Mouse (Mus musculus): Measurements from ENCODE around the gene Fahd1. TPM values are rescaled to one million over a fixed set of nuclear protein-coding genes. Genes with fewer than 3 reads are reported as not detected.

Gene Fahd1
- polyA plus RNA-seq, 1 experiment = 103 TPM

DNA sequence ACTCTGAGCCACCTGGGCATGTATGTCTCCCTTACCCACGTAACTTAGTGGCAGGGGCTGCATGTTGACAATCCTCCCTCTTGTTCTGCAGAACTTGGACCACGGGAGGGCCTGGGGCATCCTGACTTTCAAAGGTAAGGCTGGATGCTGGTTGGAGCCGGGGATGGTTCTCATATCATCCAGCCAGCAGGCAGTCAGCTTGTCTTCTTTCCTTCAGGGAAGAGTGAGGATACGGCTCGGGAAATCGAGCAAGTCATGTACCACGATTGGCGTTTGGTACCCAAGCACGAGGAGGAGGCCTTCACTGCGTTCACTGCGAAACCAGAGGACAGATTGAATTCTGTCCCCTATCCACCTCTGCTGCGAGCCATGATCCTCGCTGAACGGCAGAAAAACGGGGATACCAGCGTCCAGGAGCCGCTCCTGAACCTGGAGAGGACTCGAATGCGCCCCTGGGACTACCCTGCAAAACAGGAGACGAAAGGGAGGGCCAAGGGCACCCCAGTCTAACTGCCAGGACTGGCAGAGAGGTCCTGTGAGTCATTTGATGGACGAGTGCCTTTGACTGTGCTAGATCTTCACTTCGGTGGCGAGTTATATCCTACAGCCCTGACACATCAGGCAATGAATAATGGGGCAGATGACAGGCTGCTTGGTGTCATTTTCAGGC lies 45.5 kb upstream of the Fahd1 start:
- H3K36me3 ChIP-seq (ENCODE audit: control insufficient read depth, insufficient read depth, low read length) = no peaks in the 10 kb centered on the region; the same call in none of the 2 replicates

DNA sequence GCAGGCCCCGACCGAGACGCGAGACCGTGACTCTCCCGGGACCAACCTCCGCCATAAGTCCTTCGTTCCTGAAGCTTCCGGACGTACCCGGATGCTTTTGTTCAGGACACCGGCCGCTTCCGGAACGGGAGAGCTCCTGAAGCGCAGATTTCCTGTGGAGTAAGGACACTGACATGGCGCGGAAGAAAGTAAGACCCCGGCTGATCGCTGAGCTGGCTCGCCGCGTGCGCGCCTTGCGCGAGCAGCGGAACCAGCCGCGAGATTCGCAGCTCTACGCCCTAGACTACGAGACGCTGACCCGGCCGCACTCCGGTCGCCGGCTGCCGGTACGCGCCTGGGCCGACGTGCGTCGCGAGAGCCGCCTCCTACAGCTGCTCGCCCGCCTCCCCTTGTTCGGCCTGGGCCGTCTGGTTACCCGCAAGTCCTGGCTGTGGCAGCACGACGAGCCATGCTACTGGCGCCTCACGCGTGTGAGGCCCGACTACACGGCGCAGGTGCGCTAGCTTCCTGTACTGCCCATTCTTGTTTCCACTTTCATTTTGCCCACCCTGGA lies 44.9 kb upstream of the Fahd1 start, which contains the start of the genes Eme2 and Mrps34:
Gene Eme2 (minus strand): TSS at position 93 of the 553 bp plus-strand sequence.
Gene Mrps34 (plus strand): TSS at position 122 of the 553 bp plus-strand sequence.
- H3K27me3 ChIP-seq (replicated peaks; ENCODE audit: control insufficient read depth, insufficient read depth, low read length) = no peaks in the 10 kb centered on the region
- H3K27ac ChIP-seq (ENCODE audit: insufficient read depth, low read depth, low read length) = peak within 1 kb of the TSS; percentile 79
- peaks cover 9% of the 10 kb centered on the region; the same call in 1 of the 2 replicates for H3K4me1 ChIP-seq (ENCODE audit: control insufficient read depth, insufficient read depth, low read length)
- peak within 1 kb of the TSS; percentile 87 for H3K4me3 ChIP-seq (ENCODE audit: insufficient read depth, low read depth, low read length)
- WGBS = under 1% methylated on average over 62 of the region's 62 CpGs
- no peaks in the 10 kb centered on the region; the same call in none of the 2 replicates for H3K36me3 ChIP-seq (ENCODE audit: control insufficient read depth, insufficient read depth, low read length)
- TF ChIP-seq CTCF (conservative IDR thresholded peaks at IDR 0.05; ENCODE audit: insufficient read depth, insufficient read length, low read depth, low read length) (no peak), POLR2A (IDR thresholded peaks at IDR 0.05; ENCODE audit: low read depth, low read length) (peak; percentile 66)
- DNase-seq = peak; percentile 92

More for the DNA sequence above, 45.5 kb upstream of the Fahd1 start:
- H3K27me3 ChIP-seq (replicated peaks; ENCODE audit: control insufficient read depth, insufficient read depth, low read length) = no peaks in the 10 kb centered on the region
- H3K4me1 ChIP-seq (ENCODE audit: control insufficient read depth, insufficient read depth, low read length) = peaks cover 9% of the 10 kb centered on the region; the same call in 1 of the 2 replicates
- DNase-seq = no peak
- WGBS = 2% methylated on average over 23 of the region's 23 CpGs
- TF ChIP-seq CTCF (conservative IDR thresholded peaks at IDR 0.05; ENCODE audit: insufficient read depth, insufficient read length, low read depth, low read length) (no peak), POLR2A (IDR thresholded peaks at IDR 0.05; ENCODE audit: low read depth, low read length) (no peak)
- peak overlapping the region; percentile 87 for H3K4me3 ChIP-seq (ENCODE audit: insufficient read depth, low read depth, low read length)
- peak overlapping the region; percentile 79 for H3K27ac ChIP-seq (ENCODE audit: insufficient read depth, low read depth, low read length)

DNA sequence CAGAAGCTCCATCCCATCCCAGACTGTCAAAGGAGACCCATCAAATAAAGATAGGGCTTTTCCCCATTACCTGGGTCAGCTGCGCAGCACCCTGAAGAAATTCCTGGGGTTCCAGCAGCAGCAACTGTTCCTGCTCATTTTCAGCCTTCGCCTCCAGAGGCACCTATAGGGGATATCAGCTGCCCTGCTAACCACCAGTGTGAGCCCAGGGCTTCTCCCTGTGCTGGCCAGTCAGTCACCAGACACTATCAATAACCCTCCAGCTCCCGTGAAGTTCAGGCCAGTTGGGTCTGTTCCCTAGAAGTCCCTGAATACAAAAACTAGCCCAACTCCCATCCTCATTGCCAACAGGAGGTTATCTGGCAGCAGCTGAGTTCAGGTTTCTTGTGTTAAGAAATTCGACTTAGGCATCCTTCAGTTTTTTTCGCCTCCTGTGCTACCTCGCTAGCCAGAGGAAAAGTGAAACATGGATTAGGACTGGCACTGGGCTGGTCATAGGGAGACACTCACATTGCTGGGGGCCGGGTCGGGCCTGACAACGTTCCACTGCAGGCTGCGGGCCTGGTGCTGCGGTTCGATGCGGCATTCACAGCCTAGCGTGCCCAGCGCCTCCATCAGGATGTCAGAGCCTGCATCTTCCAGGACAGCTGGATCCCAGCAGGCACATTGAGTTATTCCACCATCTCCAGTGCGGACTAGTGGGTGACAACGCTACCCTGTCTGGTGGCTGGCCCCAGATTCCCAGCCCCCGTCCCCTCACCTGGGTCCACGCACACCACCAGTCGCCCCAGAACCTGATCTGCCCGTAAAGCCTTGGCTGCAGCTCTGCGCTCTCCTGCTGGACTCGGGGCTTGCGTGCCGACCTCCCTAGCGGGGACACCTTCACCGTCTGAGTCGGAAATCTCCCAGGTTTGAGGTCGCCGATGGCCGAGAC lies 44.2 kb upstream of the Fahd1 start:
- no peak for DNase-seq
- 8% methylated on average over 31 of the region's 31 CpGs for WGBS

DNA sequence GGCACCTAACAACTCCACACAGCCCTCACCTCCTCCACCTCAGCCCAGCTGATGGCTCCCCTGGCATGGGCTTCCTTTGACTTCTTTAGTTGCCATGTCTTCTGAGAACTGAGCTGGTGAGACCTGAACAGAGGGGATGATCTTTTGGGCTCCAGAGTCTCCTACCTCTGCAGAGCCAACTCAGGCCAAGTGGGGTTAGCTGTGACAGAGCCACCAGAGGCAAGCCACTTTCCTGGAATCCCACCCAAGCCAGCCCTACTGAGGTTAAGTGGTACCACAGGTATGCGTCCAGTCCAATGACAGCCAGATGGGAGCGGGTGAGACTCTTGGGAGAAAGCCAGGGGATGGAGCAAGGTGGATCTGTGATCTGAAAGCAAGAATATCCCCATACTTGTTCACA lies 43.1 kb upstream of the Fahd1 start:
- no peaks in the 10 kb centered on the region; the same call in none of the 2 replicates for H3K36me3 ChIP-seq (ENCODE audit: control insufficient read depth, insufficient read depth, low read length)
- WGBS = 90% methylated on average over 2 of the region's 2 CpGs
- H3K27me3 ChIP-seq (replicated peaks; ENCODE audit: control insufficient read depth, insufficient read depth, low read length) = no peaks in the 10 kb centered on the region
- peaks cover 12% of the 10 kb centered on the region; the same call in 1 of the 2 replicates for H3K4me1 ChIP-seq (ENCODE audit: control insufficient read depth, insufficient read depth, low read length)
- no peak overlapping the region for H3K27ac ChIP-seq (ENCODE audit: insufficient read depth, low read depth, low read length)
- DNase-seq = no peak
- no peak overlapping the region for H3K4me3 ChIP-seq (ENCODE audit: insufficient read depth, low read depth, low read length)
- no peak for TF ChIP-seq POLR2A (IDR thresholded peaks at IDR 0.05; ENCODE audit: low read depth, low read length)
- no peak for TF ChIP-seq CTCF (conservative IDR thresholded peaks at IDR 0.05; ENCODE audit: insufficient read depth, insufficient read length, low read depth, low read length)

More for the DNA sequence above, 44.2 kb upstream of the Fahd1 start:
- Histone ChIP-seq H3K27me3 (replicated peaks; ENCODE audit: control insufficient read depth, insufficient read depth, low read length) (no peaks in the 10 kb centered on the region), H3K4me3 (ENCODE audit: insufficient read depth, low read depth, low read length) (peak overlapping the region; percentile 87), H3K27ac (ENCODE audit: insufficient read depth, low read depth, low read length) (peak overlapping the region; percentile 73), H3K4me1 (ENCODE audit: control insufficient read depth, insufficient read depth, low read length) (peaks cover 9% of the 10 kb centered on the region; the same call in 1 of the 2 replicates), H3K36me3 (ENCODE audit: control insufficient read depth, insufficient read depth, low read length) (no peaks in the 10 kb centered on the region; the same call in none of the 2 replicates)
- TF ChIP-seq CTCF (conservative IDR thresholded peaks at IDR 0.05; ENCODE audit: insufficient read depth, insufficient read length, low read depth, low read length) (no peak), POLR2A (IDR thresholded peaks at IDR 0.05; ENCODE audit: low read depth, low read length) (no peak)

DNA sequence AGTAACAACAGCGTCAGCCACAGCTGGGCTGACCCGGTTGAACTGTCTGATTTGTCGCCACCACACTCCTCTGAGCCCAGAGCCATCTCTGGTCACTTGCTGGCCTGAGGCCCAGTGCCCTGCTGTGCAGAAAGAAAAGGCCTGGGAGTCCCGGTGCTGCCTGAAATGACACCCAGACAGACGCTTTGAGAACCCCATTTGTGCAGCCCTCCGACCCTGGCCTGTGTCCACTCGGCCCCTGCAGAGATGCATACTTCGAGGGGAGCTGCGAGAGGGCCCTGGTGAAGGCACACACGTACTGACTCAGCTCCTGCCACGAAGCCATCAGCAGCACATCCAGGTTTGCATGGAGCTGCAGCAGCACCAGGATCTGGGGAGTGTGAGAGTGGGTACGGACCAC lies 42.6 kb upstream of the Fahd1 start:
- TF ChIP-seq CTCF (conservative IDR thresholded peaks at IDR 0.05; ENCODE audit: insufficient read depth, insufficient read length, low read depth, low read length) (no peak), POLR2A (IDR thresholded peaks at IDR 0.05; ENCODE audit: low read depth, low read length) (no peak)
- Histone ChIP-seq H3K4me1 (ENCODE audit: control insufficient read depth, insufficient read depth, low read length) (peaks cover 14% of the 10 kb centered on the region; the same call in 1 of the 2 replicates), H3K27me3 (replicated peaks; ENCODE audit: control insufficient read depth, insufficient read depth, low read length) (no peaks in the 10 kb centered on the region), H3K36me3 (ENCODE audit: control insufficient read depth, insufficient read depth, low read length) (no peaks in the 10 kb centered on the region; the same call in none of the 2 replicates), H3K27ac (ENCODE audit: insufficient read depth, low read depth, low read length) (no peak overlapping the region), H3K4me3 (ENCODE audit: insufficient read depth, low read depth, low read length) (no peak overlapping the region)
- WGBS = 85% methylated on average over 12 of the region's 12 CpGs
- no peak for DNase-seq

DNA sequence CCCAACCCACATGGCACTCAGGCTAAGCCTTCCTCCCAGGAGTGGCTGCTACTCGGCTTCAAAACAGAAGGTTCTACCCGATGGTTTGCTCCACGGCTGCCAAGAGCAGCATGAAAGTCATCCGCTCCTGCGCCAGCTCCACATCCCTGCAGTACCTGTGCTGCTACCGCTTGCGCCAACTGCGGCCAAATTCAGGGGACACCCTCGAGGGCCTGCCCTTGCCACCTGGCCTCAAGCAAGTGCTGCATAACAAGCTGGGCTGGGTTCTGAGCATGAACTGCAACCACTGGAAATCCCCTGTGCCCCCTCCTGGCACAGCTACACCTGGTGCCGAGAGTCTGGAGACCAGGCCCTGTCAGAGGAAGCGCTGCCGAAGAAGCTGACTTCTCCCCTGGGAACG lies 41.2 kb upstream of the Fahd1 start:
- TF ChIP-seq CTCF (conservative IDR thresholded peaks at IDR 0.05; ENCODE audit: insufficient read depth, insufficient read length, low read depth, low read length) = no peak
- peak; percentile 4 for TF ChIP-seq POLR2A (IDR thresholded peaks at IDR 0.05; ENCODE audit: low read depth, low read length)
- H3K27ac ChIP-seq (ENCODE audit: insufficient read depth, low read depth, low read length) = no peak overlapping the region
- H3K4me3 ChIP-seq (ENCODE audit: insufficient read depth, low read depth, low read length) = no peak overlapping the region
- DNase-seq = no peak
- WGBS = 74% methylated on average over 13 of the region's 13 CpGs
- no peaks in the 10 kb centered on the region for H3K27me3 ChIP-seq (replicated peaks; ENCODE audit: control insufficient read depth, insufficient read depth, low read length)
- H3K36me3 ChIP-seq (ENCODE audit: control insufficient read depth, insufficient read depth, low read length) = no peaks in the 10 kb centered on the region; the same call in none of the 2 replicates
- peaks cover 15% of the 10 kb centered on the region; the same call in 1 of the 2 replicates for H3K4me1 ChIP-seq (ENCODE audit: control insufficient read depth, insufficient read depth, low read length)

Measured in kidney, adult 2 months (tissue).